Mouse (Mus musculus): ENCODE data around the gene Gm17455. TPM values are rescaled to one million over a fixed set of nuclear protein-coding genes. Genes with fewer than 3 reads are reported as not detected.

Gm17455 gene
- polyA plus RNA-seq, 1 experiment from 2014 or later: 3.0 TPM

GRCm38 (mm10) chr10:60381142-60381925, 18.2 kb upstream of the Gm17455 start:
- H3K36me3 ChIP-seq (ENCODE audit: control insufficient read depth, insufficient read depth, low read length): no peaks in the 10 kb centered on the region
- H3K4me2 ChIP-seq: no peak overlapping the region
- 80% methylated on average over 10 of the region's 10 CpGs for WGBS
- no peak overlapping the region for H3K4me3 ChIP-seq (ENCODE audit: low read depth, low read length)
- DNase-seq (ENCODE audit: low spot score, missing footprints) (peak; percentile 78), ATAC-seq (ENCODE audit: low FRiP score) (no peak)
- no peak overlapping the region for H3K9ac ChIP-seq (ENCODE audit: low read length)
- no peaks in the 10 kb centered on the region for H3K9me3 ChIP-seq (ENCODE audit: control insufficient read depth, low read length)
- no peaks in the 10 kb centered on the region for H3K4me1 ChIP-seq (ENCODE audit: control insufficient read depth, insufficient read depth, low read length)
- H3K27me3 ChIP-seq (ENCODE audit: control insufficient read depth, insufficient read depth, low read length): no peaks in the 10 kb centered on the region
- H3K27ac ChIP-seq (ENCODE audit: low read depth, low read length): no peak overlapping the region

DNA sequence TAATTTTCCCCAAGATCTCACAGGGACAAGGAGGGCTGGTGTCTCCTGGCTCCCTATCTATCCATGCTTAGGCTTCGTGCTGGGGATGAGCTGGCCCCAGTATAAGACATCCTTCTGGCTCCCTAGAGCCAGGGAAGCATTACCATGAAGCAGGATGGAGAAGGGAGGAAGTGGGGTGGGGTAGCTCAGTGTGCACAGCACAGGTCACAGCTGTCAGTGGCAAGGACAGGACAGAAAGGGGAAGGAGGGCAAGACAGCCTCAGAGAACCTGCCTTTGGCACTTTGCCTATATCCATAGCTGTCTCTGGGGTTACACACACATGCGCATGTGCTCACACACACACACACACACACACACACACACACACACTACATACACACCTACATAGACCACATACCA, 11.2 kb upstream of the Gm17455 start:
- 78% methylated on average over 2 of the region's 2 CpGs for WGBS
- Histone ChIP-seq H3K27ac (ENCODE audit: low read depth, low read length) (no peak overlapping the region), H3K4me3 (ENCODE audit: low read depth, low read length) (no peak overlapping the region), H3K27me3 (ENCODE audit: control insufficient read depth, insufficient read depth, low read length) (no peaks in the 10 kb centered on the region), H3K9me3 (ENCODE audit: control insufficient read depth, low read length) (no peaks in the 10 kb centered on the region), H3K9ac (ENCODE audit: low read length) (no peak overlapping the region), H3K4me1 (ENCODE audit: control insufficient read depth, insufficient read depth, low read length) (peaks cover 4% of the 10 kb centered on the region; the same call in 1 of the 2 replicates), H3K36me3 (ENCODE audit: control insufficient read depth, insufficient read depth, low read length) (no peaks in the 10 kb centered on the region), H3K4me2 (no peak overlapping the region)
- no peak for ATAC-seq (ENCODE audit: low FRiP score)
- DNase-seq (ENCODE audit: low spot score, missing footprints): no peak

DNA sequence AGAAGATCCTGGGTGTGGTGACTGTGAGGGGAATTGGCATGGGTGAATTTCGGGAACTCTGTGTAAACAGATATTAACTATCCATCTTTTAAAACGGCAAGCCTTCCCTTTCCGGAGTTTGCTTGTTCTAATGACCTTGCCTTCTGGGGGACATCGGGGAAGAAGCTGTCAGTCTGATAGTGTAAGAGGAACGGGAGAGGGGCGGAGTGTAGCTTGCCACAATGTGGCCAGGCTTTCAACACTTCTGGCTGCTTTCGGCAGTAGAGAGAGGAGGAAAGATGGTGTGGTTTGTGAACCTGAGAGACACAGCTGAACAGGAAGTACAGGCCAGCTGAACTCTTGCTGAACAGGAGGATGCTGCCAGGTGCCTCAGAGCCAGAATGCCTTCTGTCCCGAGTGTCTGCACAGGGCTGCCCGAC, 10.1 kb upstream of the Gm17455 start:
- no peaks in the 10 kb centered on the region for H3K9me3 ChIP-seq (ENCODE audit: control insufficient read depth, low read length)
- no peak overlapping the region for H3K9ac ChIP-seq (ENCODE audit: low read length)
- no peak overlapping the region for H3K27ac ChIP-seq (ENCODE audit: low read depth, low read length)
- H3K4me2 ChIP-seq: no peak overlapping the region
- no peak for DNase-seq (ENCODE audit: low spot score, missing footprints)
- no peaks in the 10 kb centered on the region for H3K27me3 ChIP-seq (ENCODE audit: control insufficient read depth, insufficient read depth, low read length)
- H3K36me3 ChIP-seq (ENCODE audit: control insufficient read depth, insufficient read depth, low read length): no peaks in the 10 kb centered on the region
- 72% methylated on average over 9 of the region's 9 CpGs for WGBS
- no peak overlapping the region for H3K4me3 ChIP-seq (ENCODE audit: low read depth, low read length)
- ATAC-seq (ENCODE audit: low FRiP score): no peak
- peaks cover 4% of the 10 kb centered on the region; the same call in 1 of the 2 replicates for H3K4me1 ChIP-seq (ENCODE audit: control insufficient read depth, insufficient read depth, low read length)

- Histone ChIP-seq H3K9ac (ENCODE audit: low read length) (peak overlapping the region; percentile 3; the same call in 1 of the 2 replicates), H3K9me3 (ENCODE audit: control insufficient read depth, low read length) (no peaks in the 10 kb centered on the region), H3K36me3 (ENCODE audit: control insufficient read depth, insufficient read depth, low read length) (no peaks in the 10 kb centered on the region), H3K27me3 (ENCODE audit: control insufficient read depth, insufficient read depth, low read length) (no peaks in the 10 kb centered on the region), H3K4me3 (ENCODE audit: low read depth, low read length) (no peak overlapping the region), H3K27ac (ENCODE audit: low read depth, low read length) (no peak overlapping the region), H3K4me2 (no peak overlapping the region), H3K4me1 (ENCODE audit: control insufficient read depth, insufficient read depth, low read length) (peaks cover 4% of the 10 kb centered on the region; the same call in 1 of the 2 replicates)
- WGBS: 35% methylated on average over 6 of the region's 6 CpGs
- ATAC-seq (ENCODE audit: low FRiP score) (no peak), DNase-seq (ENCODE audit: low spot score, missing footprints) (no peak)
Observed at GRCm38 (mm10) chr10:60390177-60390903, 9.2 kb upstream of the Gm17455 start.

DNA sequence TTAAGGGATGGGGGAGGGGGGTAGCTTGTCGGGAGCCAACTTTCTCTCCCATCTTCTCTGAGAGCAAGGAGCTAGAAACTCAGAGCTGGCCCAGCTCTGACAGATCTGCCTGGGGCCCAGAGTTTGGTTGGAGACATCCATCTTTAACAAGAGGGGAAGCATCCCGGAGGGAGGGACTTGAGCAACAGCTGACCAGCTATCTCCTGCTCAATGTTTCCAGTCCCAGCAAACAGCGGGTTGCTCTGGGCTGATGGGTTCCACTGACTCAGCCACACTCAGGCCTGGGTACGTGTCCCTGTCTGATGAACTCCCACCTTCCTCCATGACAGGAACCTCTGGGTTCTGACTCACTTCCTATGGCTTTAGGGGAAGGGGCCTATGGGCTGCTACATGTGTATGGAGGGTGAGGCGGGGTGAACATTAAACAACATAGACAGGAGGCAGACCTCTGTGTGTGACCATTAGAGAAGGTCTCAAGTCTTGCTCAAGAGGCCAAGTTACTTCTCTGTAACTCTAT, 8.6 kb upstream of the Gm17455 start:
- H3K36me3 ChIP-seq (ENCODE audit: control insufficient read depth, insufficient read depth, low read length): no peaks in the 10 kb centered on the region
- no peak for DNase-seq (ENCODE audit: low spot score, missing footprints)
- H3K4me1 ChIP-seq (ENCODE audit: control insufficient read depth, insufficient read depth, low read length): peaks cover 4% of the 10 kb centered on the region; the same call in 1 of the 2 replicates
- H3K4me3 ChIP-seq (ENCODE audit: low read depth, low read length): no peak overlapping the region
- no peak overlapping the region for H3K4me2 ChIP-seq
- H3K27me3 ChIP-seq (ENCODE audit: control insufficient read depth, insufficient read depth, low read length): no peaks in the 10 kb centered on the region
- ATAC-seq (ENCODE audit: low FRiP score): no peak
- no peak overlapping the region for H3K27ac ChIP-seq (ENCODE audit: low read depth, low read length)
- H3K9me3 ChIP-seq (ENCODE audit: control insufficient read depth, low read length): no peaks in the 10 kb centered on the region
- 58% methylated on average over 5 of the region's 5 CpGs for WGBS
- H3K9ac ChIP-seq (ENCODE audit: low read length): peak overlapping the region; percentile 3; the same call in 1 of the 2 replicates

DNA sequence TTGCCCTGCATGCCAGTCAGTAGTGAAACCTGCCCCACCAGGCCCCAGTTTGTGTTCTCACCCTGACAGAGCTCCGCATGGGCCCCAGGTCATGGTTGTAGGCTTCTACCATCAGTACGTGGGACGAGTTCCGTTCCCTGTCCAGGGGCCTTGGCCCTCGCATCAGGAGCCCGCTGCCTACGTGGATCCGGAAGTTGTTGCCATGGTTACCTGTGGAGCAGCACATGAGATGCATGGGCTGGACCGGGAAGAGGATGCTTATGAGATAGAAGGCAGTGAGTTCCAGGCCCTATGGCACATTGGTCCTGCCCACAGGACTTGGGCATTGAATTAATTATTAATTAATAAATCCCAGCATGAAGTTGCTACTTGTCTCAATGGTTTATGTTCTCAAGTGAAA, 7.9 kb upstream of the Gm17455 start:
- Histone ChIP-seq H3K9ac (ENCODE audit: low read length) (no peak overlapping the region), H3K27me3 (ENCODE audit: control insufficient read depth, insufficient read depth, low read length) (no peaks in the 10 kb centered on the region), H3K36me3 (ENCODE audit: control insufficient read depth, insufficient read depth, low read length) (no peaks in the 10 kb centered on the region), H3K4me1 (ENCODE audit: control insufficient read depth, insufficient read depth, low read length) (peaks cover 4% of the 10 kb centered on the region; the same call in 1 of the 2 replicates), H3K4me3 (ENCODE audit: low read depth, low read length) (no peak overlapping the region), H3K4me2 (no peak overlapping the region), H3K27ac (ENCODE audit: low read depth, low read length) (no peak overlapping the region), H3K9me3 (ENCODE audit: control insufficient read depth, low read length) (no peaks in the 10 kb centered on the region)
- ATAC-seq (ENCODE audit: low FRiP score) (no peak), DNase-seq (ENCODE audit: low spot score, missing footprints) (no peak)
- 88% methylated on average over 9 of the region's 9 CpGs for WGBS

DNA sequence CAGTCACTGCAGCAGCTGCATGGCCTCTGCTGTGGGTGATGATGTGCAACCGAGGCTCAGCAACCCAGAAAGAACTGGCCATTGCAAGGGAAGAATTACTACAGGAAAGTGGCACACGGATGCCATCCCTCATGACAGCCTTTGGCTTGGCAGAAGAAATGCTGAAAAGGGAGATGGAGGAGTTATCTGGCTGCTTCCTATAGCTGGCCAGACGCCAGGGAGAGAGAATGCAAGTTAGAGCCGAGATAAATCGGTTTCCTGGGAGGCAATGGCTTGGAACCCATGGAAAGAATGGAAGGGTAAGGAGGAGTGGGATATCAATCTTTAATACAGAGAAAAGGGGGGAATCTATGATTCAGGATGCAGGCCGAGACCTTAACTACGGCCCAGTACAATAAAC, 4.6 kb upstream of the Gm17455 start:
- no peak overlapping the region for H3K27ac ChIP-seq (ENCODE audit: low read depth, low read length)
- H3K4me1 ChIP-seq (ENCODE audit: control insufficient read depth, insufficient read depth, low read length): peaks cover 7% of the 10 kb centered on the region; the same call in 1 of the 2 replicates
- no peaks in the 10 kb centered on the region for H3K9me3 ChIP-seq (ENCODE audit: control insufficient read depth, low read length)
- DNase-seq (ENCODE audit: low spot score, missing footprints): no peak
- H3K27me3 ChIP-seq (ENCODE audit: control insufficient read depth, insufficient read depth, low read length): no peaks in the 10 kb centered on the region
- 87% methylated on average over 7 of the region's 7 CpGs for WGBS
- no peak overlapping the region for H3K4me2 ChIP-seq
- no peak overlapping the region for H3K4me3 ChIP-seq (ENCODE audit: low read depth, low read length)
- no peak overlapping the region for H3K9ac ChIP-seq (ENCODE audit: low read length)
- no peak for ATAC-seq (ENCODE audit: low FRiP score)
- H3K36me3 ChIP-seq (ENCODE audit: control insufficient read depth, insufficient read depth, low read length): no peaks in the 10 kb centered on the region

DNA sequence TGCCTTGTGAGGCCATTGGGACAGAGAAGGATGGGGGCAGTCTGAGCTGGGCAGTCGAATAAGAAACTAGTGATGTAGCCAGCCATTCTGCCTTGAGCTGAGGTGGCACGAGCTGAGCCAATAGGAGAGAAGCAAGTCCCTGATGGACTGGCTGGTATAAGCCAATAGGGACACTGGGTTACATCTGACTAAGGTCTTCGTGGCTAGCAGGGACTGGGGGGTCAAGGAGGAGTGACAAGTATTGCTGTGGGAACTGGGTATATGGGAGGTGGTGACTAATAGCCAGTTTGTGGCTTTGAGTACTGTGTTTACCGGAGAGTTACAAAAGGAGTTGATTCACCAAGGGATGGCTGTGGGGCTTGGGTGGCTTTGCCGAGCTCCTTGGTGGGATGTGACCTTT, 3.9 kb upstream of the Gm17455 start:
- no peak overlapping the region for H3K4me2 ChIP-seq
- no peak for ATAC-seq (ENCODE audit: low FRiP score)
- 73% methylated on average over 5 of the region's 5 CpGs for WGBS
- H3K9ac ChIP-seq (ENCODE audit: low read length): no peak overlapping the region
- no peak overlapping the region for H3K4me3 ChIP-seq (ENCODE audit: low read depth, low read length)
- no peaks in the 10 kb centered on the region for H3K9me3 ChIP-seq (ENCODE audit: control insufficient read depth, low read length)
- H3K36me3 ChIP-seq (ENCODE audit: control insufficient read depth, insufficient read depth, low read length): no peaks in the 10 kb centered on the region
- H3K4me1 ChIP-seq (ENCODE audit: control insufficient read depth, insufficient read depth, low read length): peaks cover 7% of the 10 kb centered on the region; the same call in 1 of the 2 replicates
- DNase-seq (ENCODE audit: low spot score, missing footprints): no peak
- no peak overlapping the region for H3K27ac ChIP-seq (ENCODE audit: low read depth, low read length)
- H3K27me3 ChIP-seq (ENCODE audit: control insufficient read depth, insufficient read depth, low read length): no peaks in the 10 kb centered on the region

Data from midbrain, embryonic 11.5 days (tissue).